Mouse (Mus musculus): ENCODE data around the gene Tspan12.
"Not testable (repeated sequence)": the region's sequence is repeated elsewhere in the genome, so short reads cannot be mapped to it uniquely, and the experiment has no call there.

The Tspan12 gene

DNA sequence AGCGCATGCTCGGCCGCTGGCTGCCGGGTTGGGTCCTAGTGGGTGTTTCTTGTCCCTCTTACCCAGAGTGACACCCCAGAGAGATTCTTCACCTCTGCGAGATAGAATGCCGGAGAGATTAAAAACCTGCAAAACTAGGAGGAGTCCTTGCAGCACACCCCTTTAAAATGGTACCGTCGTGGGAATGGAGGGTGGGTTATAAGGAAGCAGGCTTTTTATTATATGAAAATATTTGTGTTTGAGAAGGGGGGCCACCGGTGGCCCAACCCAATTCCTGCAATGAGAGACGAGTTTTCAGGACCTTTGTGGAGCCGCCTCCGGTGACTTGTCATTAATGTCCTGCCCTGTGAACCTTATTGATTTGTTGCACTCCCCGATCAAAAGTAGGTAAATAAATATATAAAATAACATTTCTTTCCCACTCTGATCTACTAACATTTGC is at the start of gene Tspan12:
Gene Tspan12, minus strand, starts transcription at position 172 of the 442 bp plus-strand sequence.
- DNase-seq = no peak

- peak; percentile 96 for DNase-seq
Observed at GRCm38 (mm10) chr6:21894451-21894850, 42.1 kb upstream of the Tspan12 start.

DNA sequence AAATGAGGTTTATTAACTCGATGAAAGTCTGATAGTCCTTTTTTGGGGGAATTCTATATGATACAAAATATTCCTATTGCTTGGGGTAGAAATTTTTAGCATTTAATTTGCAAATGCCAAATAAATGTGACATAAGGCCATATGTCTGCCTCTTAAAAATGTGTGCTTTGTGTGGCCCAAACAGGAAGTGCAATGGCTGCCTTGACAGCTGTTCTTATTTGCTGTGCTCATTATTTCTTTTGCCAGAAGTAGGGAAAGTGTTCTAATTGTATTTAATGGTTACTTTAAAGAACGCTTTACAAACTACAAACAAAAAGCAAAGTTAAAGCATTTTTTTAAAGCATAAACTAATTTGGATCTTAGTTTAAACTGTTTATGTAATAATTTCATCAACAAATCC is 36.8 kb upstream of the Tspan12 start:
- no peak for DNase-seq

DNA sequence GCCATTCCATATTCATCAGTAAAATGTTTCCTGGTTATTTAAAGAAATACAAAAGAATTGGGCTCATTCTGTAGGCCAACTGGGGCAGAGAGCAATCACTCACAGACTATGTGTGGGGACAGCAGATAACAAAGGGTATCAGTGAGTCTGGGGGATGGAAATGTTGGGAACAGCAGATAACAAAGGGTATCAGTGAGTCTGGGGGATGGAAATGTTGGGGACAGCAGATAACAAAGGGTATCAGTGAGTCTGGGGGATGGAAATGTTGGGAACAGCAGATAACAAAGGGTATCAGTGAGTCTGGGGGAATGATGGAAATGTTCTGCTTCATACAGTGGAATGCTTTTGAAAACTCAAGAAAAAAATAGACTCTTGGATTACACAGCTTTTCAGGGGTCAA is 35.7 kb upstream of the Tspan12 start:
- DNase-seq = not testable (repeated sequence)

DNA sequence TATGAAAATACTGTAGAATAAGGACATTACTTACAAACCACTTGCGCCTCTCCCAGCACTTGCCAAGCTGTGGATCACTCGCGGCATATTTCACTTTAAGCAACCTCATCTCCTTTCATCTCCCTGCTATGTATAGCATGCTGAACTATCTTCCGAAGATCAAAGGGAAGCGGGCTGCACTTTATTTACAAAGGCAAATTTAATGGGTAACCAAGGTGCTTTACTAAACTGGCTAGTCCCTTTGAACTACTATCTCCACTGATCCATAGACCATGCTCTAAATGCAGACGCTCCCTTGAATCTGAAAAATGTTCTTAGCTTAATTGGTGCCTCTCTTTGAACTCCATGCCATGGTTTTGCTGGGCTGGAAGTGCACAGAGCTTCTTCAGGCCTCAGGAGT is 27.2 kb upstream of the Tspan12 start:
- no peak for DNase-seq

DNA sequence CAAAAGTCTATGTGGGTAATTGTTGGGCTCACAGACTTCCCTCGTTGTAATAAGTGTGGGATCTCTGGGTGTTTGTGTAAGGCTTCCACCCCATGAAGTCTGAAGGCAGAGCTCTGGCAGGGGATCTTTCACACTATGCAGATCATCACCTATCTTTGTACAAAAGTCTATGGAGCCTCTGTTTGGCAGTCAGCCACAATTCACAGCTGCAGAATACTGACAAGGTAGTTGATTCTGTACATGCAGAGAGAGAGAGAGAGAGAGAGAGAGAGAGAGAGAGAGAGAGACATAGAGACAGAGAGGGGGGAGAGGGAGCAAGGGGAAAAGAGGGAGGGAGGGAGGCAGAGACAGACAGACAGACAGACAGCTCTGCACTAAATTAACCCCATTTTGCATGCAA is 15.0 kb upstream of the Tspan12 start:
- DNase-seq = no peak

GRCm38 (mm10) chr6:21864179-21864578 is 11.9 kb upstream of the Tspan12 start:
- DNase-seq = no peak

DNA sequence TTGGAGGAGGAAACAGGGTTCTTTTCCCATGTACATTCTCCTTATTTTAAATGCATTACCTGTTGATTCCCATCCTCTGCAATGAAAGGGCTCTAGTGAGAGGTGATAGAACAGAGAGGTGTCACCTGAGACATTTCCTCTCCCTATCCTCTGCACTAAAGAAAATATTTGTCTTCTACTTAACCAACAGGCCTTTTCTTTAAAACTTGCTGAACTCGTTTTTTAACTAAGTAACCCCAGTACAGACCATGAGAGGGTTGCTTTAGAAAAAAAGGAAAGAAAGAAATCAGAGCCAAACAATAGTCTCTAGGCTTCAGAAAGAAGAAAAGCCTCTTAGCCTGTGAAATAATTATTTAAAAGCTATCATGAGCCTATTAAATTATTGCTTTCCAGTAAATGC is 11.2 kb upstream of the Tspan12 start:
- DNase-seq = no peak

GRCm38 (mm10) chr6:21861316-21861715 is 9.0 kb upstream of the Tspan12 start:
- DNase-seq = no peak

DNA sequence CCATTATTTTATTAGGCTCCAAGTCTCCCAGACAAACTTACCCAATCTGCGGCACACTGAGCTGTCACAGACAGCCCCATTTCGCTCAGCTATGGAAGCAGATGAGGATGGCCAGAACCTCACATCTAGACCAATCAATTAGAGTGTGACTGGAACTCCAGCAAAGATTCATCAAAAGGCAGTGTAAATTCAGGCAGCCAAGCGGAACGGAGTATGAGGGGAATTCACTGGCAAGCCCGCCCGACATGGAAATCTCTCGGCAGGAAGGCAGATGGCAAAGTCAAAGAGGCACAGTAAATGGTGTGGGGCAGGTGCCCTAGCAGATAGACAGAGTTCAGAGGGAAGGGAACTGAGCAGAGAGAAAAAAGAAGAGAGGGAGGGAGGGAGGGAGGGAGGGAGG is 5.5 kb upstream of the Tspan12 start:
- DNase-seq = no peak

GRCm38 (mm10) chr6:21855921-21856320 is 3.6 kb upstream of the Tspan12 start:
- peak; percentile 95 for DNase-seq

DNA sequence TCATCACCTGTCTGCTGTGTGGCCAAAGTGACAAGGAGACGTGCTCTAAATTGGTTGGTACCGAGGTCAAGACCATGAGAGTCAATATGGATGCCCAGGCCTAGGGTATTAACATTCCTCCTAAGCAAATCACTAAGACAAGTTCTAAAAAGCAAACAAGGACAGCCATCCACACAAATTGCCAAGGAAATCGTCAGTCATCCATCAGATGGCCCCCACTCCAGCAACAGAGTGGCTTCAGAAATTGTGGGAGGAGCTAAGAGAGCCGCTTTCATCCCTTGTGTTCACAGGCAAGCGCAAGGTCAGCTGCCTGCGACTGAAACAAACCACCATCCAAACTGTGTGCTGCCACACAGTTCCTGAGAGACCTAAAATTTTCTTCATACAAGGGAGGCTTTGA is 1.0 kb upstream of the Tspan12 start:
- DNase-seq = no peak

GRCm38 (mm10) chr6:21851596-21852343 is 545 bp downstream of the Tspan12 start:
- DNase-seq = peak; percentile 99

GRCm38 (mm10) chr6:21851346-21851595 is 1.0 kb downstream of the Tspan12 start:
- DNase-seq = no peak

GRCm38 (mm10) chr6:21850526-21851345 is 1.6 kb downstream of the Tspan12 start:
- DNase-seq = peak; percentile 95

- DNase-seq = no peak
Observed at GRCm38 (mm10) chr6:21848808-21849207, 3.5 kb downstream of the Tspan12 start.

- DNase-seq = peak; percentile 89
Observed at GRCm38 (mm10) chr6:21839976-21840775, 12.1 kb downstream of the Tspan12 start.

- no peak for DNase-seq
Observed at GRCm38 (mm10) chr6:21839244-21839814, 13.0 kb downstream of the Tspan12 start.

GRCm38 (mm10) chr6:21833531-21833930 is 18.8 kb downstream of the Tspan12 start:
- no peak for DNase-seq

DNA sequence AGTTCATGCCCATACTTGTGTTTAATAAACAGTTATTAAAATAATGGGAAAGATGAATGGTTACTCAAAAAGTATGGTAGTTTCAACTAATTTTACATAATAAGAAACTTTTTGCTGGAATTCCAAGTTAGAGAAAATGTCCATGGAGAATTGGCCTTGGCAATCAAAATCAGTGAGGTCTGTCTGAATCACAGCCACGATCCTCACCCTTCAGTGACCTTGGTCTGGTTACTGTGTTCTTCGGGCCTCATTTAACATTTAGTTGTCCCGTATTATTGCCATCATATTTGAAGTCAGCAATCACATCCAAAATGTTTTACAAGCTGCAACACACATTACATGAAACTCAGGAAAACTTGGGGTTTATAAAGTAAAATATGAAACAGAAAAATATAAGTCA is 20.4 kb downstream of the Tspan12 start:
- no peak for DNase-seq

DNA sequence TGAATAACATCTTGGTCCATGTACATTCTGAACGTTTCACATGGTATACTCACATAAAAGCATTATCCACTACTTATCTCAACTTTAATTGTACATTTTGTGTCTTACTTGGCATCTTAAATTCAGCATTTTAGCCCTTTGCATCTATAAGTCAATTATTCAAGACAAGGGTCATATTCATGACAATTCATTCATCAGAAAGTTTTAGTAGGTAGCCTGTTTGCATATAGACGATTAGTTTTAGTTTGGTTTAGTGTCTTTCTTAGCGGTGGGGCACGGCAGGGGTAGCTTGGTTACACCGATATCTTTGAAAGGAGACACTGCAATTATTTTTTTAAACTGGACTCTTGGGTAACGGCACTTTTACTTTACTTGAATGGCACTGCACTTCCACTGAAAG is 21.4 kb downstream of the Tspan12 start:
- DNase-seq = no peak

DNA sequence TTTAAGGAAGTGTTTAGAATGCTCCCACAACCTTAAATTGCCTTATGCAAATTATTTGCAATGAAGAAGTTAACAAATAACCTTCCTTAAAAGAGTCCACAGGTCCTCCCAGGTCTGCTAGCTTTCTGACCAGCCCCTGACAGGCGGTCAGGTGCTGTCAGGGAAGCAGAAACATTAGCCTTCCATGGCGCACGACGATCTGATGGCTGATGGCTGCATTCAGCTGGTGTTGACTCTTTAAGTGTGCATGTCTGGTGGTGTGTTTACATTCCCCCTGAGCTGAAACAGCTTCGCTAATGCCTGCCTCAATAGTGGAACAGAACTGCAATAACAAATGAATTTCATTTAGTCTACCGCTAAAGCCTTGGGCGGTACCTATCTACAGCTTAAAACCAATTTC is 22.4 kb downstream of the Tspan12 start:
- no peak for DNase-seq

DNA sequence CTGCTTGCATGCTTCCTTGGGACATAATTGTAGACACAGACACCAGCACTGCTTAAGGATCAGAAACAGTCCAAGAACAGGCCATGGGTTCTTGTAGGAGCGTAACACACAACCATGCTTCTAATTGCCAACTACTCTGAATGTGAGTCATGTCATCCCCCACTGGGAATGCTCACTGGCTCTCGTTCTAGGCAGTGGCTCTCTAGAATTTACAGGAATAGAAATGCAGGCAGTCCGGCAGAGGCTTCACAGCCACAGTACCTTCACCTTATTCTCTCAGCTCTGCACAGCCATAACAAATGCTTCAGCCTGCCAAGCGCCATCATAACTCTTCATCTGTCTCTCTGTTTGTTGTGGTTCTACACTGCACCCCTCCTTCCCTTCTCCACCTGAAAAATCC is 23.9 kb downstream of the Tspan12 start:
- DNase-seq = peak; percentile 93
